Mouse (Mus musculus): ENCODE measurements at regions not wholly inside any gene's neighbourhood (a gene's known extent, or its start where the extent isn't known, plus 50 kb on each side); places are given as distances from the start of the nearest gene placed in this dataset.

- in situ Hi-C loops (cut with MboI, MseI), result loop anchor here in 1 of 2 experiments (5.0 kb wide), 1 partner anchor 101 kb away; no protein-coding TSS in a partner anchor
Observed at GRCm38 (mm10) chr4:150771469-150771868, 82.2 kb upstream of the Errfi1 start.

- in situ Hi-C loops (cut with MboI, MseI), result loop anchor here in 1 of 2 experiments (10.0 kb wide), 1 partner anchor 464 kb away; no protein-coding TSS in a partner anchor
Observed at GRCm38 (mm10) chr4:150769043-150769442, 84.7 kb upstream of the Errfi1 start.

- in situ Hi-C loops (cut with MboI, MseI), result loop anchor here in 1 of 2 experiments (10.0 kb wide), 1 partner anchor 1564 kb away; no protein-coding TSS in a partner anchor
Observed at GRCm38 (mm10) chr4:150758467-150759237, 95.1 kb upstream of the Errfi1 start.

GRCm38 (mm10) chr4:150757815-150758426 lies 95.8 kb upstream of the Errfi1 start:
- in situ Hi-C loops (cut with MboI, MseI), result loop anchor here in 1 of 2 experiments (10.0 kb wide), 1 partner anchor 1563 kb away; no protein-coding TSS in a partner anchor

GRCm38 (mm10) chr4:150757291-150757741 lies 96.4 kb upstream of the Errfi1 start:
- in situ Hi-C loops (cut with MboI, MseI), result loop anchor here in 1 of 2 experiments (10.0 kb wide), 1 partner anchor 1563 kb away; no protein-coding TSS in a partner anchor

- in situ Hi-C loops (cut with MboI, MseI), result loop anchor here in 1 of 2 experiments (10.0 kb wide), 1 partner anchor 1561 kb away; no protein-coding TSS in a partner anchor
Observed at GRCm38 (mm10) chr4:150755446-150755845, 98.3 kb upstream of the Errfi1 start.

- in situ Hi-C loops (cut with MboI, MseI), result loop anchor here in 1 of 2 experiments (10.0 kb wide), 1 partner anchor 1557 kb away; no protein-coding TSS in a partner anchor
Observed at GRCm38 (mm10) chr4:150752151-150752550, 100.2 kb upstream of the Slc45a1 start.

GRCm38 (mm10) chr4:150750445-150751213 lies 98.7 kb upstream of the Slc45a1 start:
- in situ Hi-C loops (cut with MboI, MseI), result loop anchor here in 1 of 2 experiments (10.0 kb wide), 1 partner anchor 1556 kb away; no protein-coding TSS in a partner anchor

GRCm38 (mm10) chr4:150749066-150749465 lies 97.1 kb upstream of the Slc45a1 start:
- in situ Hi-C loops (cut with MboI, MseI), result no loop called here

GRCm38 (mm10) chr4:150748099-150749000 lies 96.4 kb upstream of the Slc45a1 start:
- in situ Hi-C loops (cut with MboI, MseI), result no loop called here

- in situ Hi-C loops (cut with MboI, MseI), result no loop called here
Observed at GRCm38 (mm10) chr4:150746430-150746923, 94.5 kb upstream of the Slc45a1 start.

- in situ Hi-C loops (cut with MboI, MseI), result no loop called here
Observed at GRCm38 (mm10) chr4:150745529-150746429, 93.8 kb upstream of the Slc45a1 start.

GRCm38 (mm10) chr4:150743508-150743907 lies 91.5 kb upstream of the Slc45a1 start:
- in situ Hi-C loops (cut with MboI, MseI), result no loop called here

GRCm38 (mm10) chr4:150743103-150743502 lies 91.1 kb upstream of the Slc45a1 start:
- in situ Hi-C loops (cut with MboI, MseI), result no loop called here

GRCm38 (mm10) chr4:150741810-150742209 lies 89.8 kb upstream of the Slc45a1 start:
- in situ Hi-C loops (cut with MboI, MseI), result no loop called here

GRCm38 (mm10) chr4:150740167-150740566 lies 88.2 kb upstream of the Slc45a1 start:
- in situ Hi-C loops (cut with MboI, MseI), result no loop called here

GRCm38 (mm10) chr4:150738736-150739135 lies 86.8 kb upstream of the Slc45a1 start:
- in situ Hi-C loops (cut with MboI, MseI), result no loop called here

- in situ Hi-C loops (cut with MboI, MseI), result no loop called here
Observed at GRCm38 (mm10) chr4:150730061-150730812, 78.3 kb upstream of the Slc45a1 start.

Data from T-helper 17 cell (primary cell).